Mouse (Mus musculus) limb, embryonic 14.5 days (tissue): ENCODE data around the gene Hils1. TPM values are rescaled to one million over a fixed set of nuclear protein-coding genes. Genes with fewer than 3 reads are reported as not detected.

Source experiments
- ATAC-seq: fragments of 200-750 bp; cut with Nextera tagmentation; 2 replicates; pipeline ENCODE4 v1.8.0; 2017; ENCODE audit warnings: low read depth, moderate number of reproducible peaks, moderate TSS enrichment; ENCODE audit not compliant: low FRiP score
- DNase-seq: peaks from one replicate; pipeline ENCODE4 v3.0.0-alpha.2; 2015; ENCODE audit warnings: low spot score
- H3K27ac ChIP-seq: fragments of 300-500 bp; sonication (generic); replicated peaks from 2 replicates; pipeline ENCODE4 v1.5.1; 2014; ENCODE audit warnings: low read depth, mild to moderate bottlenecking, low read length, moderate library complexity, mixed read lengths
- H3K27me3 ChIP-seq: fragments of 300-500 bp; sonication (generic); 2 replicates; pipeline ENCODE4 v1.6.1; 2014; ENCODE audit warnings: low read length, mixed read lengths; ENCODE audit not compliant: control insufficient read depth, insufficient read depth
- H3K36me3 ChIP-seq: fragments of 300-500 bp; sonication (generic); 2 replicates; pipeline ENCODE4 v1.6.1; 2014; ENCODE audit warnings: mild to moderate bottlenecking, low read length, moderate library complexity, mixed read lengths; ENCODE audit not compliant: control insufficient read depth, insufficient read depth
- H3K4me1 ChIP-seq: fragments of 300-500 bp; sonication (generic); 2 replicates; pipeline ENCODE4 v1.6.1; 2014; ENCODE audit warnings: antibody characterized with exemption, low read length, mixed read lengths; ENCODE audit not compliant: control insufficient read depth, insufficient read depth
- H3K4me2 ChIP-seq: fragments of 300-500 bp; sonication (generic); replicated peaks from 2 replicates; pipeline ENCODE4 v1.6.1; 2014; ENCODE audit warnings: low read depth, mild to moderate bottlenecking, low read length, moderate library complexity; ENCODE audit not compliant: severe bottlenecking
- H3K4me3 ChIP-seq: fragments of 300-500 bp; sonication (generic); replicated peaks from 2 replicates; pipeline ENCODE4 v1.5.1; 2014; ENCODE audit warnings: low read length
- H3K9ac ChIP-seq: fragments of 300-500 bp; sonication (generic); 2 replicates; pipeline ENCODE4 v1.6.1; 2014; ENCODE audit warnings: mild to moderate bottlenecking, low read depth, low read length, moderate library complexity; ENCODE audit not compliant: severe bottlenecking
- H3K9me3 ChIP-seq: fragments of 300-500 bp; sonication (generic); 2 replicates; pipeline ENCODE4 v1.6.1; 2016; ENCODE audit warnings: low read length; ENCODE audit not compliant: control insufficient read depth
- POLR2A ChIP-seq: fragments of 200-500 bp; IDR thresholded peaks from 2 replicates; pipeline ENCODE4 v1.8.0; 2012; ENCODE audit warnings: inconsistent platforms, mild to moderate bottlenecking, moderate library complexity, borderline replicate concordance; ENCODE audit not compliant: insufficient read depth, insufficient read length; ENCODE audit errors: extremely low read depth
- WGBS: fragments of 180-500 bp; shearing (Covaris S2); extraction: QIAGEN DNeasy Blood & Tissue Kit; methylation state at CpG from one replicate; pipeline ENCODE4 v1.1.7; 2014; 5-methylcytosine and 5-hydroxymethylcytosine counted together
- polyA plus RNA-seq, 2 experiments: library from polyadenylated mRNA; depleted of rRNA in 1 of 2; stranded (reverse) in 1 of 2; unstranded in 1 of 2; fragments of >200 nt; fragmentation: Nextera tagmentation in 1 of 2; extraction: Ambion mirVana in 1 of 2; gene quantifications; 2 replicates each; pipeline versions ENCODE4 v1.2.1 to v1.2.3; 2012 to 2014

Gene Hils1
- polyA plus RNA-seq, 2 experiments: 0.29 to 0.58 TPM

DNA sequence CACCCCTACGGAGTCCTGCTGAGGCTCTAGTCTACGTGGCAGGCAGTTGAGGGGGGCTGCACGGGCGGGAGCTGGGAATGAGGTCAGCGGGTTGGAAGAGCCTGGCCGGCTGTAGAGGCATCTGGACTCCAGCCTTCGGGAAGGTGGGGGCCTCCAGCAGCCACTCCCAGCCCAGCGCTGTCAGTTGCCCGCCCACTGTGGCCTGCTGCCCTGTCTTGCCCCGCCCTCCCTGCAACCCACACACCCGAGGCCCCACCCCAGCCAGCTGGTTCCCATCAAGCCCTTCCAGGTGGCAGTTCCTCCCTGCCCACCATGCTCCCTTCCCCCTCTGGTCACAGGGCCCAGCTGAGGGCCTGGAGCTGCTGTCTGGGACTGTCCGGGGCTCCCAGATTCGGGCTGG is 38.6 kb upstream of the Hils1 start:
- H3K4me1 ChIP-seq: peaks cover 48% of the 10 kb centered on the region
- peak overlapping the region; percentile 40 for H3K9ac ChIP-seq
- 1% methylated on average over 8 of the region's 13 CpGs for WGBS
- H3K9me3 ChIP-seq: no peaks in the 10 kb centered on the region
- peak overlapping the region; percentile 94 for H3K27ac ChIP-seq
- no peaks in the 10 kb centered on the region for H3K36me3 ChIP-seq
- peak overlapping the region; percentile 40 for H3K4me2 ChIP-seq
- peak overlapping the region; percentile 3; the same call in 1 of the 2 replicates for H3K4me3 ChIP-seq
- no peaks in the 10 kb centered on the region for H3K27me3 ChIP-seq
- peak; percentile 96 for DNase-seq
- no peak for TF ChIP-seq POLR2A
- ATAC-seq: peak; percentile 91

- WGBS: 26% methylated on average over 9 of the region's 9 CpGs
- no peak for TF ChIP-seq POLR2A
- Histone ChIP-seq H3K4me3 (no peak overlapping the region), H3K4me1 (peaks cover 55% of the 10 kb centered on the region), H3K9me3 (no peaks in the 10 kb centered on the region), H3K27me3 (no peaks in the 10 kb centered on the region), H3K4me2 (peak overlapping the region; percentile 40; the same call in 1 of the 2 replicates), H3K9ac (peak overlapping the region; percentile 40), H3K27ac (peak overlapping the region; percentile 94), H3K36me3 (no peaks in the 10 kb centered on the region)
- DNase-seq (no peak), ATAC-seq (no peak)
Measured at GRCm38 (mm10) chr11:94929599-94929998, 37.8 kb upstream of the Hils1 start.

GRCm38 (mm10) chr11:94930151-94930550 is 37.2 kb upstream of the Hils1 start:
- no peaks in the 10 kb centered on the region for H3K27me3 ChIP-seq
- peaks cover 61% of the 10 kb centered on the region for H3K4me1 ChIP-seq
- no peak overlapping the region for H3K4me2 ChIP-seq
- peak overlapping the region; percentile 94; the same call in 1 of the 2 replicates for H3K27ac ChIP-seq
- no peak overlapping the region for H3K9ac ChIP-seq
- H3K9me3 ChIP-seq: no peaks in the 10 kb centered on the region
- no peak for DNase-seq
- no peak for ATAC-seq
- 19% methylated on average over 4 of the region's 4 CpGs for WGBS
- no peak for TF ChIP-seq POLR2A
- no peaks in the 10 kb centered on the region for H3K36me3 ChIP-seq
- no peak overlapping the region for H3K4me3 ChIP-seq

DNA sequence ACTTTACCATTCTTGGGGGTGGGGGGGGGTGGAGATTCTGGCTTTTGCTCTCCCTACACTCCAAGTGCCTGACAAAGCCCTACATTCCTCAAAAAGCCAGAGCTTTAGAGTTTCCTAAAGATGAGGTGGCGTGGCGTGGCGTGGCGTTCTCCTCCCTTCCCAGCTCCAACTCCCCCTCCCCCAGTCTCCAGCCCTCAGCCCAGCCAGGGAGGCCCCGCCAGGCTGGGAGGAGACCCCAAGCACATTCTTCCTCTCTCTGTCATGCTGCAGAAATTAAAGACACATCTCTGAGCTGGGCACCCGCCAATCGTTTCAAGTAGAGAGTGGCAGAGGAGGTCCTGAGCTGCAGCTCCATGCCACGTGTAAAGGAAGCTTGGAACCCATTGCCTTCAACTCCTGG is 33.8 kb upstream of the Hils1 start:
- peak overlapping the region; percentile 73 for H3K4me2 ChIP-seq
- H3K4me1 ChIP-seq: peaks cover 59% of the 10 kb centered on the region
- no peaks in the 10 kb centered on the region for H3K9me3 ChIP-seq
- 8% methylated on average over 8 of the region's 8 CpGs for WGBS
- peaks cover 9% of the 10 kb centered on the region for H3K36me3 ChIP-seq
- TF ChIP-seq POLR2A: no peak
- ATAC-seq (peak; percentile 28), DNase-seq (peak; percentile 84)
- H3K4me3 ChIP-seq: no peak overlapping the region
- peak overlapping the region; percentile 93 for H3K27ac ChIP-seq
- H3K27me3 ChIP-seq: no peaks in the 10 kb centered on the region
- H3K9ac ChIP-seq: no peak overlapping the region

GRCm38 (mm10) chr11:94934526-94934925 is 32.9 kb upstream of the Hils1 start:
- H3K4me1 ChIP-seq: peaks cover 52% of the 10 kb centered on the region
- H3K4me3 ChIP-seq: peak overlapping the region; percentile 75
- H3K27ac ChIP-seq: peak overlapping the region; percentile 93
- no peaks in the 10 kb centered on the region for H3K9me3 ChIP-seq
- peaks cover 18% of the 10 kb centered on the region for H3K36me3 ChIP-seq
- 21% methylated on average over 11 of the region's 11 CpGs for WGBS
- ATAC-seq (no peak), DNase-seq (peak; percentile 69)
- H3K9ac ChIP-seq: peak overlapping the region; percentile 28; the same call in 1 of the 2 replicates
- no peak for TF ChIP-seq POLR2A
- H3K27me3 ChIP-seq: no peaks in the 10 kb centered on the region
- H3K4me2 ChIP-seq: peak overlapping the region; percentile 73
